Mouse (Mus musculus): ENCODE measurements around the gene Itga6.
"Not testable (repeated sequence)": the region's sequence is repeated elsewhere in the genome, so short reads cannot be mapped to it uniquely, and the experiment has no call there.

Gene Itga6

DNA sequence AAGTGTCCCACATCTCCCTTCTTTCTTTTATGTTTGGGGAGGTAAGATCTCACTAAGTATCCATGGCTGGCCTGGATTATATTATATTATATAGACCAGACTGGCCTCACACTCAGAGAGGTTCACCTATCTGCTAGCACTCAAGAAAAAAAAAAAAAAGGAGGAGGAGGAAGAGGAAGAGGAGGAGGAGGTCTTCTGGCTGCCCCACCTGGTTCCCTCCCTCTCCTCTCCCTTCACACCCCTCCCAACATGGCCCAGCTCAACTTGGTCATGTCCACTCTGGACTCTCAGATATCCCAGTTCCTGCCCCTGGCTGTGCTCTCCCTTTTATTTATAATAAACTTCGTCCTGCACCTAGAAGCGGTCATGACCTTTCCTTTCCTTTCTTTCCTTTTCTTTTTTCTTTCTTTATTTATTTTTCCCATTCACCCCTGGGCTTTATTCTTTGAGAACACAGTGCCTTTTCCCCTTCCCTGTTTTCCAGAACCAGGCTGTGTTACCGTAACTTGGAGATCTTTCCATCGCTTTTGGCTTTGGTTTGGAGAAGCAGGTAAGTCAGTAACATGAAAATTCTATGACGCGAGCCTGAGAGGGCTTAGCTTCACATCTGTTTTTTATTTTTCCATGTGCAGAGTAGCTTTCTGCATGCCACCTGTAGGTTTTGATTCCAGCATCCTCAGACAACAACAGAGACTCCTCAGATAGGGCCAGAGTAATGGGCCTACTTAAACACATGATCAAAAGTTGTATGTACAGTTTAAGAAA, at the start of gene Itga6:
Gene Itga6 (plus strand): TSS at position 7 of the 765 bp plus-strand sequence.
- DNase-seq = no peak

DNA sequence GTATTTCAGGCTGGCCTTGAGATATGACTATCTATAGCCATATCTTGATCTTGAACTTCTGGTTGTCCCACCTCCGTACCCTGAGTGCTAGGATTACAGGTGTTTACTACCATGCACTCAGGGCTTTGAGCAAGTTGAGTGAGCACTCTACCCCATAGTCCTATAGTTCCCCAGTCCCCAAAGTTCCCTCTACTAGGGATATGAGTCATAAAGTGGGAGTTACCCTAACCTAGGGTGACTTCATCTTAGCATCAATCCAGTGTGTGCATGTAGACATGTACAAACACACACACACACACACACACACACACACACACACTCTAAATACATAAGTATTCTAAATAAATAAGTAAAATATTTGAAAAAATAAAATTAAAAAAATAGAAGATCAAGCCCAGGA, 48.6 kb upstream of the Itga6 start:
- no peak for DNase-seq

DNA sequence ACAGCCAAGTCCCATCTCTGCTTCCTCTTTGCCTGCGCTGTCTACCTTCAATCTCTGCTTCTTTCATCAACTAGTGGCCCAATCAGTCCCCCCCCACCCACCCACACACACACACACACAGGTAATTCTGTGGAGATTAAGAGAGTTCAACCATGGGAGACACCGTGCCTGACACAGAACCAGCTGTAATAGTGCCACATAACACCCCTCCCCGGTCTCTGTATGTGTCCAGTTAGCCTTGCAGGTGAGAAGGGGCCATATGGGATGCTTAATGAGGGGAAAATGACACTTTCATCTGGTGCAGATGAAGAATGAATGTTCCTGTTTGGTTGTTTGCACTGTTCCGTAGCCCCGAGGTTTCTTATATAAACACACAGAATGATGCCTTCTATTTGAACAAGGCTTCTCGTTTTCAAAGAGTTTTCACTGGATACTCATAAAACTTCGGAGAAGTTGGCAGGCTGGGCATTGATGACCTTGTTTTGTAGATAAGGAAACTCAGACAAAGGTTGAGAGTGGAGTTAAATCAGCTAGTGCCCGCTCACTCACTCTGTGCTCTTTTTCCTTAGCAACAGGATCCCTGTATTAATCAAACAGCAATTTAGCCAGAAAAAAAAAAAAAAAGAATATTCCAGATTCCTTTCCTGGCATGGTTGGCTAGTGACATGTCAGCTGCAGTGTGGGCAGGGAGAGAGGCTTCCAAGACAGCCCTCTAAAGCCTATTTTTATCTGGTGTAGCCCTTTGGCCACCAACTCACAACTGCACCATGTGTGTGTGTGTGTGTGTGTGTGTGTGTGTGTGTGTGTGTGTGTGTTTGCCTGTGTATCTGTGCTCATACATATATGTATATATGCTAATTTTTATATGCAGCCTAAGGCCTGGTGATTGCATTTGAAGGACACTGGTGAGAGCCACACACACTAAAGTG, 47.7 kb upstream of the Itga6 start:
- no peak for DNase-seq

DNA sequence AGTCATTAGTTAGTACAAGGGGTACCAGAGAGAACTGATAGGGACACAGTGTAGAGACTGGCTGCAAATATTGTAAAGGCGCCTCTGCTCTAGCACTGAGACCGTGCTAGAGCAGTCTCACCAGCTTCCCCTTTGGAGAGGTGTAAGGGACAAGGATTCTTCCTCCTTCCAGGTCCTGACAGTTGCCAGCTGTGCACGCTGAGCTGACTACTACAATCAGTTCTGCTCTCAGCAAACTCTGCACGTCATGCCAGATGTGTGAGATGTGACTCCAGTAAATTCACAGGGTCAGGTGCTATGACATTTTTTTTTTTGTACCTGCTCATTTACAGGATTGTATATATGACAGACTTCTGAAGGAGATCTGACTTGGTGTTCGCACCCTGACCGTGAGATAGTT, 47.0 kb upstream of the Itga6 start:
- no peak for DNase-seq

DNA sequence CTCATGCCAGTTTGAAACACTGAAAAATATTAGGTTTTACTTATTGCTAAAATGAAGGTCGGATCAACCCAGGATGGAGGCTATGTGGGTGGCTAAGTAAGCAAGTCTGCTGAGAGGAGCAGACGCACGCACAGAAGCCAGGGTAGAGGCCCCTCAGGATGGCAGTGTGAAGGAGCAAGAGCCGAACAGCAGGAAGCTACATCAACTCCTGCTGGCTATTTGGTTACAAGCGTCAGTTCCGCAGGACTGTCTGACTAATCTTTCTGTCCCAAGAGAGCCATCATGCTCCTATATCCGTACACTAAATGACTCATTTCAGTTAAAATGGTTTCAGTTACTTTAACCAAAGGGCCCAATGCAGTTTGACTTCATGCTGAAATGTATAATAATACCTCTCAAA, 46.5 kb upstream of the Itga6 start:
- no peak for DNase-seq

DNA sequence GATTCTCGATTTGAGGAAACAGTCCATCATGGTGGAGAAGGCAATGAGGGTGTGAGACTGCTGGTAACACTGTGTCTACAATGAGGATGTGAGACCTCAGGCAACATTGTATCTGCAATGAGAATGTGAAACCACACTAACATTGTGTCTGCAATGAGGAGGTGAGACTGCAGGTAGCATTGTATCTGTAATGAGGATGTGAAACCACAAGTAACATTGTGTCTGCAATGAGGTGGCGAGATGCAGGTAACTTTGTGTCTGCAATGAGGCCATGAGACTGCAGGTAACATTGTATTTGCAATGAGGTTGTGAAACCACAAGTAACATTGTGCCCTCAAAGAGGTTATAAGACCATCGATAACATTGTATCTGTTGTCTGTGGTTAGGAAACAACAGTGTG, 44.1 kb upstream of the Itga6 start:
- DNase-seq = no peak

DNA sequence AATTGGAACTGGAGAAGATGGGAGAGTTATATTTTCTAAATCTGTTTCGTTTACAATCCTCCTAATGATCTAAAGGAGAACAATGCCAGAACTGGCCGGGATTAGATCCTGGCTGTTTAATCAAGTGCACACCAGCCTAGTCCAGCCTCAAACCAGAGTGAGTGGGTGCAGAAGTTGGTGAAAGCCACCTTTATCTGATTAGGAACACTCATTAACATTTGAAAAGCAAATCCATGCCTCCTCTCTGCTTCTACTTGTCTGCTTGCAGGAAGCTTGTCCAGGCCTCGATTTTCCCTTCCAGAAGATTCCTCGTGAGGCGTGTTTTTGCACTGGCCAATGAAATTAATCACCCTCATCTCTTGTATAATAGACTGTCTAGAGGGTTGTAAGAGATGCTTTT, 41.1 kb upstream of the Itga6 start:
- no peak for DNase-seq

GRCm38 (mm10) chr2:71708886-71709285, 36.5 kb upstream of the Itga6 start:
- no peak for DNase-seq

DNA sequence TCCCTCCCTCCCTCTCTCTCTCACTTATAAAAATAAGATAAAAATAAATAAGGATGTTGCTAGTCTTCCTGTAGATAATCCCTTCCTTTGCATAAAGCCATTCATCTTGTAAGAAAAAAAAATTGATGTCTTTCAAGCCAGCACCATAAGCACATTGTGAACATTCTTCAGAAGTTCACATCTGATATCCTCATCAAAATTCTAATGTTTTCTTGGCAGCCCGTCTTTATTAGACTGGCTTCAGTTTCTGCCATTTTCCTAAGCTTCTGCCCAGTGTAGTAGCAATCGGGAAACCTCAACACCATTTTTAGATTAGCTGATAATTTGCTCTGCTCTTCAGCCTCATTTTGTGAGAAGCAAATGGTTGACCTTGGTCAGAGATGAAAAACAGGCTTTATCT, 33.8 kb upstream of the Itga6 start:
- DNase-seq = no peak

DNA sequence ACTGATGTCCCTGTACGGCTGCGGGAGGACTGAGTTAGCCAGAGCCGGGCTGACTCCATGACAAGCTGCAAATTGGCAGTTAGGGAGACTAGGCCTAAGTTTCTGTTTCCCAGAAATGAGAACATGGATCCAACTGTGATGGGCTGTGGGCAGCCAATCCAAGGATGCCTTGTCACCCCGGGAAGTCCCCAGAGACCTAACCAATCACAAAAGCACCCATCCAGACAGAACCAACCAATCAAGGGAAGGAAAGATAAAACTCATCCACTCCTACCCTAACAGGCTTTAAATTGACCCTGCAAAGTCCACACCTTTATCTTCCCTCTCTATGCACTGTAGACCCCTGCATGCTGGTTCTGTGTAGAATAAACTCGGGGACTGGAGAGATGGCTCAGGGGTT, 31.0 kb upstream of the Itga6 start:
- no peak for DNase-seq

DNA sequence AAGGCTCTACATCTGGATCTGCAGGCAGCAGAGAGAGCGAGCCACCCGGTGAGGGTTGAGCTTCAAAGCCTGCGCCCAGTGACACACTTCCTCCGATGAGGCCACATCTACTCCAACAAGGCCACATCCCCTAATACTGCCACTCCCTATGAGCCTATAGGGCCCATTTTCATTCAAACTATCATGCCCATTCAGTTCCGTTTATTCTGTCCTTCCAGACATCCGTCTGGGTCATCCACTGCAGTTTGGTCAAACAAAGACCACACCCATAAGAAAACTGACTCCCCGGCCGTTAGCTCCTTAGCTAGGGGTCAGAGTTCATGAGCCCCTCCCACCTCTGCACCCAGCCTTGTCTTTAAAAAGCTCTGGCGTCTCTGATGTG, 26.4 kb upstream of the Itga6 start:
- DNase-seq = no peak

DNA sequence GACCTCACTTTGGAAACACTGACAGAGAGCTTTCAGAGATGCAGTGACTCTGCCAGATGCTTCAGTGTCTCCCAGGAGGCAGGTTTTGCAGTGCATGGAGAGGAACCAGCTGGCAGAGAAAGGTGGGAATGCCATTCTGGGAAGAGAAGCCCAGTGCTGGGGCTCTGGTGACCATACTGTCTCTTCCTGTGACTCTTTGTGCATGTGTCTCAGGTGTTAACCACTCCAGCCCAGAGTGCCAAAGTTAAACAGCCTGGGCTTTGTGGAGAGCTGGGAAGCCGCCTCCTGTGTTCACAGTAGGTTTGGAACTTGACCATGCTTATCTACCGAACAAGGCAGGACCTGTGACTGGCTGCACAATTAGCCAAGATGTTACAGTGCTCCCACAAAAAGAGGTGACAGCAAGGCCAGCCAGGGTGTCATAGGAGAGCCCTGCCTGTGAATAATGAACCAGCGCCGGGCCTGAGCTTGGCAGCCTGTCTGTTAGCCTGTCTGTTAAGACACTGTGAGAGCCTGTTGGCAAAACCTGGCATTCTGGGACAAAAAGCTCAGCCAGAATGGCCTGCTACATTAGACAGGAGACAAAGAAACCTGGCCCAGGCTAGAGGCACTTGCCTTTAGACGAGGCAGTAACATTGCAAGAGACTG, 25.9 kb upstream of the Itga6 start:
- no peak for DNase-seq

DNA sequence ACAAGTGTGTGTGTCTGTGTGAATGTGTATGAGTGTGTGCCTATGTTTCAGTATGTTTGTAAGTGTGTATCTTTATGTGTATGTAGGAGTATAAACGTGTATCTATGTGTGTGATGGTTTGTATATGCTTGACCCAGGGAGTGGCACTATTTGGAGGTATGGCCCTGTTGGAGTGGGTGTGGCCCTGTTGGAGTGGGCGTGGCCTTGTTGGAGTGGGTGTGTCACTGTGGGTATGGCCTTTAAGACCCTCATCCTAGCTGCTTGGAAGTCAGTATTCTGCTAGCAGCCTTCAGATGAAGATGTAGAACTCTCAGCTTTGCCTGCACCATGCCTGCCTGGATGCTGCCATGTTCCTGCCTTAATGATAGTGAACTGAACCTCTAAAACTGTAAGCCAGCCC, 24.9 kb upstream of the Itga6 start:
- DNase-seq = not testable (repeated sequence)

- no peak for DNase-seq
These were observed 22.5 kb upstream of the Itga6 start for GRCm38 (mm10) chr2:71722913-71723312.

- DNase-seq = no peak
These were observed 21.8 kb upstream of the Itga6 start for GRCm38 (mm10) chr2:71723623-71724022.

- DNase-seq = no peak
These were observed 21.4 kb upstream of the Itga6 start for GRCm38 (mm10) chr2:71724028-71724427.

- no peak for DNase-seq
These were observed 20.0 kb upstream of the Itga6 start for GRCm38 (mm10) chr2:71725446-71725845.

GRCm38 (mm10) chr2:71726883-71727676, 18.3 kb upstream of the Itga6 start:
- DNase-seq = no peak

GRCm38 (mm10) chr2:71728341-71728740, 17.1 kb upstream of the Itga6 start:
- no peak for DNase-seq

- DNase-seq = no peak
These were observed 16.6 kb upstream of the Itga6 start for GRCm38 (mm10) chr2:71728796-71729195.

DNA sequence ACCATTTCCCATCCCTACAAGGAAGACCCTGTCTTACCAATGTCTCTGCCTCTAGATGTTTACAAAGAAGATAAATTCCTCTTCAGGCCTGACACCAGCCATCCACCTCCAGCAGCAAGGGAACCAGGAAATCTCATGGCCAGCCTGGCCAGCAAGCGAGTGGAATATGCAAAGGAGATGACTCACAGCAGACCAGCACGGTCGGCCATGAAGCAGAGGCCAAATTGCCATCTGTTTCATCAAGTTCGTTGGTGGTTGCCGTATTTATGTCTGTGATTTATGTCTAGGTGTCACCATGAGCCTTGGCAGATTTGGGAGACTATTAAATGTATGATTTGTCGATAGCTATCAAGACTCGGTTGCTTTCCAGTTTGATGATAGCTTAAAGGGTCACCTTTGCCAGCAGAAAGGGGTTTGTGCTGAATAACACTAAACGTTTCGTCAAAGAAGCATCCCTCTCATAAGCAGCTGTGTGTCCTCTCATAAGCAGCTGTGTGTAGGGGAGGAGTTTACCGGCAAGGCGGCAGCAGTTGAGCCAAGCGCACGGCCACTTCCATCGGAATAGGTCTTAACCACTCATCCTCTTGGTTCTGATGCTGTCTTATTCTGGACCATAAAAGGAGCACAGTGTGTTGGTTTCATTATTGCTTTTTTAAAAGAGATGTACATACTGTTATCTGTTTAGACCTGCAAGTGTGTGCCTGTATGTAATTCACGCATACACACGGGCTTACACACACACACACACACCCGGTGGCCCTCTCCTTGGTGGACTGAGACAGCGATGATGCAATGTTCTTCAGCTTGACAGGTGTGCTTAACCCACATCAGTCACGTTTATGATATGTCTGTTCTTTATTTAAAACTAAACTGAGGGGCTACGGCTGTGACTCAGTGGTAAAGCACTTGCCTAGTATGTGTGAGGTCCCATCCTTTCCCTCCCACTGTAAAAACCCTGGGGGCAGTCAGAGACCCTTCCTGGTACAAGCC, 14.5 kb upstream of the Itga6 start:
- DNase-seq = no peak
